Mouse (Mus musculus) liver, adult 2 months (tissue): ENCODE measurements around the gene Gsg1l. TPM values are rescaled to one million over a fixed set of nuclear protein-coding genes. Genes with fewer than 3 reads are reported as not detected.

Source experiments
- DNase-seq: peaks from one replicate; pipeline ENCODE4 v3.0.0-alpha.2; 2011; ENCODE audit warnings: low read depth, low spot score; ENCODE audit errors: extremely low read depth
- H3K27ac ChIP-seq: fragments of 200-500 bp; replicated peaks from 2 replicates; pipeline ENCODE4 v1.5.1; 2012; ENCODE audit warnings: low read depth, mild to moderate bottlenecking, control low read depth, inconsistent platforms, low read length; ENCODE audit not compliant: insufficient read depth
- H3K27me3 ChIP-seq: fragments of 200-500 bp; 2 replicates; pipeline ENCODE4 v1.6.1; 2012; ENCODE audit warnings: mild to moderate bottlenecking, moderate library complexity, low read length, inconsistent platforms; ENCODE audit not compliant: control insufficient read depth, insufficient read depth
- H3K36me3 ChIP-seq: fragments of 200-500 bp; 2 replicates; pipeline ENCODE4 v1.6.1; 2012; ENCODE audit warnings: low read length, inconsistent platforms; ENCODE audit not compliant: control insufficient read depth, insufficient read depth
- H3K4me1 ChIP-seq: fragments of 200-500 bp; 2 replicates; pipeline ENCODE4 v1.6.1; 2011; ENCODE audit warnings: low read length; ENCODE audit not compliant: control insufficient read depth, insufficient read depth
- H3K4me3 ChIP-seq: fragments of 200-500 bp; 2 replicates; pipeline ENCODE4 v1.5.1; 2011; ENCODE audit warnings: low read depth, mild to moderate bottlenecking, control low read depth, low read length, moderate library complexity; ENCODE audit not compliant: insufficient read depth
- H3K79me2 ChIP-seq: fragments of 200-500 bp; 2 replicates; pipeline ENCODE4 v1.6.1; 2012; ENCODE audit warnings: inconsistent platforms, mild to moderate bottlenecking, low read length, moderate library complexity; ENCODE audit not compliant: control insufficient read depth, insufficient read depth
- H3K9ac ChIP-seq: fragments of 200-500 bp; 2 replicates; pipeline ENCODE4 v1.6.1; 2012; ENCODE audit warnings: low read depth, mild to moderate bottlenecking, control low read depth, inconsistent platforms, low read length
- CTCF ChIP-seq: fragments of 200-500 bp; IDR thresholded peaks from 2 replicates; pipeline ENCODE4 v1.5.1; 2011; ENCODE audit warnings: low read depth, low read length, control low read depth
- POLR2A ChIP-seq: fragments of 200-500 bp; IDR thresholded peaks from 2 replicates; pipeline ENCODE4 v1.6.1; 2011; ENCODE audit warnings: low read length, control low read depth; ENCODE audit not compliant: insufficient read depth; ENCODE audit errors: extremely low read depth
- WGBS: fragments of 180-500 bp; shearing (Covaris S2); methylation state at CpG from one replicate; pipeline ENCODE4 v1.1.7; 2018; 5-methylcytosine and 5-hydroxymethylcytosine counted together
- polyA plus RNA-seq: library from polyadenylated mRNA; depleted of rRNA; stranded (reverse); fragments of >200 nt; gene quantifications from 2 replicates; pipeline ENCODE4 v1.2.3, GENCODE M21; 2012
- total RNA-seq: library from RNA; depleted of rRNA; stranded (reverse); fragments of >200 nt; gene quantifications from 2 replicates; pipeline ENCODE4 v1.2.3, GENCODE M21; 2014

The Gsg1l gene
- total and polyA plus RNA-seq, 2 experiments: 0.31 TPM; not detected in 1

DNA sequence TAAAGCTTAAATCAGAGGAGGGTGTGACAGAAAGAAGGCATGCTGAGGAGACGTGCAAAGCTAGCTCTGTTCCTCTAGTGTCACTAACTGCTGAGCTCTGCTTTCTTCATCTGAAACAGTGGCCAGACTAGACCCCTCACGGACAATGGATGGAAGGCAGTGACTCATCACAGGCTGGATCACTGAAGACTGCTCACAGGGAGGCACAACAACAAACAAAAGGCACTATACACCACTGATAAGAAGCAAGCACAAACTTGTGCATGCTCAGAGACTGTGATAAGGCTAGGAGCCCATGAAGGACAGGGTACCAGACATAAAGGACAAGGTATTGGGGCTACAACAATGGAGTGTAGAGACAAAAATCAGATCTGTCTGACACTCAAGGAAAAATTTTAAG lies 29.0 kb upstream of the Gsg1l start:
- Histone ChIP-seq H3K4me3 (no peak overlapping the region), H3K9ac (no peak overlapping the region), H3K27me3 (no peaks in the 10 kb centered on the region), H3K36me3 (peaks cover 57% of the 10 kb centered on the region), H3K79me2 (no peaks in the 10 kb centered on the region), H3K4me1 (peaks cover 9% of the 10 kb centered on the region), H3K27ac (no peak overlapping the region)
- DNase-seq: no peak
- 83% methylated on average over 2 of the region's 2 CpGs for WGBS
- TF ChIP-seq CTCF (no peak), POLR2A (no peak)

DNA sequence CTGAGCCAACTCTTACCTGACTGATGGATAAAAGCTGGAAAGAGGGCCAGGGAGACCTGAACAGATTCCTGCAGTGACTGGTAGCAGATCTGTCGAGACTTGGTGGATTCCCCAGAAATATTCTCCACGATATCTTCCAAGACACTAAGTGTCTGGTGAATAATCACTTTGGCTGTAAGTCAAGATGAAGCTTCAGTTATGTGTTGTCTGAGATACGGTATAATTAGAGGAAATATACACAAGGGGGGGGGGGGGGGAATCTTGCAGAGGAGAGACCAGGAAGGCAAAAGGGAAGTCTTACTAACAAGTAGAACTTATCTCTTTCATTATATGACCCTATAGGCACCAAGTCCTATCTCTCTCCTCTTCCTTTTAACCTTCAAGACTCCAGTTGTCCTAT lies 27.7 kb upstream of the Gsg1l start:
- Histone ChIP-seq H3K27me3 (no peaks in the 10 kb centered on the region), H3K36me3 (peaks cover 49% of the 10 kb centered on the region), H3K79me2 (no peaks in the 10 kb centered on the region), H3K4me1 (peaks cover 9% of the 10 kb centered on the region), H3K4me3 (no peak overlapping the region), H3K9ac (no peak overlapping the region), H3K27ac (no peak overlapping the region)
- 74% methylated on average over 3 of the region's 3 CpGs for WGBS
- DNase-seq: no peak
- TF ChIP-seq CTCF (no peak), POLR2A (no peak)

DNA sequence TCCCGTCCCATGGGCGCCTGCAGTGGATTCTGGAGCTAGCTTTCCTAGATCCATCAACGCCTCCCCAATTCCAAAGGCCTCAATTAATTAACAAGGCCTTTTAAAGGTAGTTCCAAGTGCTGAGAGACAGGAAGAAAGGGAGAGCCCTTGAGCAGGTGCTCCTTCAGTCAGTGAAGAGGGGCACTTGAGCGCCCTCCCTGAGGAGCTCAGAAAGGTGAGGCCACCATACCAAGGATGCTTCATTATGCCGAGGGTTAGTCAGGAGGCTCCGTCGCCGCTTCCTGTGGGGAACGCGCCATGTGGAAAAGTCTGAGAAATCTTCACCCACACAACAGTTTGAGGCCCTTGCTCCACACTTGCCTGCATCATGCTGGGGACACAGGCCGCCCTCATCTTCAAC lies 18.2 kb upstream of the Gsg1l start:
- DNase-seq: no peak
- Histone ChIP-seq H3K79me2 (no peaks in the 10 kb centered on the region), H3K27ac (no peak overlapping the region), H3K9ac (no peak overlapping the region), H3K36me3 (peaks cover 11% of the 10 kb centered on the region; the same call in 1 of the 2 replicates), H3K27me3 (no peaks in the 10 kb centered on the region), H3K4me3 (no peak overlapping the region), H3K4me1 (no peaks in the 10 kb centered on the region)
- WGBS: 97% methylated on average over 11 of the region's 11 CpGs
- TF ChIP-seq POLR2A (no peak), CTCF (no peak)

DNA sequence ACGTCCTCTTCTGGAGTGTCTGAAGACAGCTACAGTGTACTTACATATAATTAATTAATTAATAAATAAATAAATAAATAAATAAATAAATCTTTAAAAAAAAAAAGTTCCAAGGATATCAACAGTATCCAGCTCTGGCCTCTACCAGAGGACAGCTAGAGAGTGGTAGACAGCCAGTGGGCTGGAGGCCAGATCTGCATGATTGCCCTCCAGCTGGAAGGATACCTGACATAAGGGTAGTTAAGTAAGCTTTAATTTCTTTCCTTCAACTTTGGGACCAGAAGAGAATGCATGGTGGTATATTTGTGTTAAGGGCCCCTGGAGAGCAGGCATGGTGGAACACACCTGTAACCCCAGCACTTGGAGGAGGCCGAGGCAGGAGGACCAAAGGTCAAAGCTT lies 17.6 kb upstream of the Gsg1l start:
- TF ChIP-seq POLR2A (no peak), CTCF (no peak)
- no peaks in the 10 kb centered on the region for H3K79me2 ChIP-seq
- no peak overlapping the region for H3K4me3 ChIP-seq
- H3K36me3 ChIP-seq: peaks cover 11% of the 10 kb centered on the region; the same call in 1 of the 2 replicates
- no peak overlapping the region for H3K9ac ChIP-seq
- H3K27ac ChIP-seq: no peak overlapping the region
- no peak for DNase-seq
- WGBS: 90% methylated on average over 2 of the region's 2 CpGs
- H3K27me3 ChIP-seq: no peaks in the 10 kb centered on the region
- H3K4me1 ChIP-seq: no peaks in the 10 kb centered on the region

DNA sequence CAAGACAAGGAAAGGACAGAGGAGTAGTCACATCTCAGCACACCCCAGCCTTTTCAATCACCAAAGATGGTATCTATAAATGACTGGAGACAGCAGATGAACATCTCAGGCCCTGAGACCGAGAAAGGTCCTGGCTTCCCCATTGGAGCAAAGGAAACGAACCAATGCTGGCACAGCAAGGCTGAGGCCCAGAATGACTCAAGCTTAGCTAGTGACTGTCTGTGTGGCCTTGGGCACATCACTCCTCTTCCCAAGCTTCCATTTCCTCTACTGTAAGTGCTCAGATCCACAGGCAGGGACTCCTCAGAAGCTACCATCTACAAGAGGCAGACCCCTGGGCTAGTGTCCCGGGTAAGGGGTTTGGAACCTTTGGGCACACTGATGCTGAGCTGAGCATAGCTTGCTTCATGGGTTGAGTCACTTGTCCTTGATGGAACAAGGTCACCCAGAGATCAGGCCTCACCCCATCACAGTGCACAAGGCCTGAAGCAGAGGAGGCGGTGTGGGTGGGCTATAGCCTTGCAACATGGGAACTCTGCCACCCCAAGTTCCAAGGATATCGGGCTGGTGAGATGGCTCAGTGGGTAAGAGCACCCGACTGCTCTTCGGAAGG lies 17.1 kb upstream of the Gsg1l start:
- WGBS: 95% methylated on average over 7 of the region's 7 CpGs
- DNase-seq: no peak
- H3K36me3 ChIP-seq: peaks cover 9% of the 10 kb centered on the region; the same call in 1 of the 2 replicates

DNA sequence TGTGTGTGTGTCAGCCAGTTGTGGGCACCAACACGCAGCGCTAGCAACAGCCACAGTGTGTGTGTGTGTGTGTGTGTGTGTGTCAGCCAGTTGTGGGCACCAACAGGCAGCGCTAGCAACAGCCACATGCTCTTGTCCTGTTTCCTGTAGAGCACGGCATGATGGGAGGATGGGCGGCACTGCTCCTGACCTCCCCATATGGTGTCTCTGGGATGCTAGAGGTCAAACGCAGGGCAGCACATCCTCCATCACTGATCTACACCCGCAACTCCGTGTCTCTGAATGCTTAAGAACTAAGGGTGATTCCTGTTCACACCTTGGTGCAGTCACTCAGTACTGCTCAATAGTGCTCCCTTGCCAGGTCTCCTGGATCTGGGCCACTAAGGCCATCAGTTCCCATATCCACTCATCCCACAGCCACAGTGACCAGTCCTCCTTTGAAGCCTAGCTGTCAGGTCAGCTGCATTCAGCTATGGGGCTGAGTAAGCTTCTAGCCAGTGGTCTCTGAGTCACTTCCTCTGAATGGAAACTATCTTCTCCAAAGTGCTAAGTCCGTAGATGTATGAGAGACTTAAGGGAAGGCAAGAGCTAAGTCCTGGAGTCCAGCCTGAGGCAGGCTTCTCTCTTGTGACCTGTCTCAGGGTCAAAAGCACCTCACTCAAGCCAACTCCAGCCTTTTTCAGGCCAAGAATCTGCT lies 15.2 kb upstream of the Gsg1l start:
- DNase-seq: no peak
- no peak for TF ChIP-seq CTCF
- no peak for TF ChIP-seq POLR2A

More for the DNA sequence above, 17.1 kb upstream of the Gsg1l start:
- Histone ChIP-seq H3K27me3 (no peaks in the 10 kb centered on the region), H3K4me3 (no peak overlapping the region), H3K4me1 (no peaks in the 10 kb centered on the region), H3K79me2 (no peaks in the 10 kb centered on the region), H3K27ac (no peak overlapping the region), H3K9ac (no peak overlapping the region)
- no peak for TF ChIP-seq POLR2A
- TF ChIP-seq CTCF: no peak

More for the DNA sequence above, 15.2 kb upstream of the Gsg1l start:
- Histone ChIP-seq H3K4me1 (no peaks in the 10 kb centered on the region), H3K27ac (no peak overlapping the region), H3K4me3 (no peak overlapping the region), H3K79me2 (no peaks in the 10 kb centered on the region), H3K9ac (no peak overlapping the region), H3K27me3 (no peaks in the 10 kb centered on the region), H3K36me3 (peaks cover 5% of the 10 kb centered on the region; the same call in 1 of the 2 replicates)
- 77% methylated on average over 6 of the region's 9 CpGs for WGBS
